Mouse (Mus musculus): Measurements from ENCODE around the gene Aicda.
"Not testable (repeated sequence)": the region's sequence is repeated elsewhere in the genome, so short reads cannot be mapped to it uniquely, and the experiment has no call there.

Aicda gene

DNA sequence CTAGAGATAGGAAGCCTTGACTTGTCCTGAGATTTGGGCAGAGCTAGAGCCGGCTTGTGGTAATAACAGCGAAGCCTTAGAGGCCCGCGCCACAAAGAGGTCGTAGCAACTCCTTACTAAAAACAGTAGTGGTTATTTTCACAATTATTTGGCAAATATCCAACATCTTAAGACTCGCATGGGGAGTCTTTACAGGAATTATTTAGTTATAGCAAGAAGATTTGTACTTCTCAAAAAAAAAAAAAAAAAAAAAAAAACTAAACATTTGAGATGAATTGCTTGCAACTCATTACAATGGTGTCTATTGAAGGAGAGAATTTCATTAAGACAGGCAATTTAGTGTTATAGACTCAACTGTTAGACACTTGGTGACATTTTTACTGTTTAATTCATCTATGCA lies 501 bp downstream of the Aicda start:
- CTCF ChIA-PET: no interaction called here

GRCm38 (mm10) chr6:122555266-122555665 lies 1.7 kb downstream of the Aicda start:
- CTCF ChIA-PET: no interaction called here

DNA sequence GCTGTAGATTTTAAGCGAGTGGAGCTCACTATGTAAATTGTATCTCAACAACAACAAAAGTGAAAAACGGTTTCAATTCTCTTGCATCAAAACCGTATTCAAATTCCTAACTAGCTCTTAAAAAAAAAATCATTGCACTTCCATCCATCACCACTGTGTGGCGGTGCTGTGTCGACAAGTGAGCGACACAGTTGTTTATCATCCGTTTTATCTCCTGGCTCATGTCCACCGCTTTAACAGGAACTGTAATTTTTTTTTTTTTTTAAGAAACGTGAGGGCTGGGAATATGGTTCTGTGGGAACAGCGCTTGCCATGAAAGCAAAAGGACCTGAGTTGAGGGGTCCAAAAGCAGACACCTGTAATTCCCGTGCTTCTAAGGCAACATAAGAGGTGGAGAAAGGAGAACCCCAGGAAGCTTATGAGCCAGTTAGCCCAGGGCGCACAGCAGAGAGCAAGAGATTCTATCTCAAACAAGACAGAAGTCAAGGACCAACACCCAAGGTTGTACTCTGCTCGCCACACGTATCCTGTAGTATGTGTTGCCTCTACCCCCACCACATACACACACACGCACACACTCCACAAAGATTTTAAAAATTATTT lies 3.5 kb downstream of the Aicda start:
- CTCF ChIA-PET: interaction anchor here (0.5 to 1.5 kb wide), 4 partner anchors 23 to 70 kb away, joined by 3 to 4 read pairs (median 3); no protein-coding TSS in a partner anchor

GRCm38 (mm10) chr6:122560427-122560826 lies 6.8 kb downstream of the Aicda start:
- CTCF ChIA-PET: interaction anchor here (0.6 to 0.7 kb wide), 3 partner anchors 28 to 1580 kb away, joined by 3 to 6 read pairs (median 4); no protein-coding TSS in a partner anchor

- CTCF ChIA-PET: interaction anchor here (0.6 to 0.7 kb wide), 3 partner anchors 27 to 1579 kb away, joined by 3 to 6 read pairs (median 4); no protein-coding TSS in a partner anchor
Observed at GRCm38 (mm10) chr6:122561005-122561404, 7.4 kb downstream of the Aicda start.

- CTCF ChIA-PET: interaction anchor here (0.7 kb wide), 1 partner anchor 336 kb away, joined by 4 read pairs; no protein-coding TSS in a partner anchor
Observed at GRCm38 (mm10) chr6:122562463-122562862, 8.9 kb downstream of the Aicda start.

- CTCF ChIA-PET: interaction anchor here (0.9 kb wide), 1 partner anchor 39 kb away, joined by 3 read pairs; no protein-coding TSS in a partner anchor
Observed at GRCm38 (mm10) chr6:122565070-122565784, 11.6 kb downstream of the Aicda start.

DNA sequence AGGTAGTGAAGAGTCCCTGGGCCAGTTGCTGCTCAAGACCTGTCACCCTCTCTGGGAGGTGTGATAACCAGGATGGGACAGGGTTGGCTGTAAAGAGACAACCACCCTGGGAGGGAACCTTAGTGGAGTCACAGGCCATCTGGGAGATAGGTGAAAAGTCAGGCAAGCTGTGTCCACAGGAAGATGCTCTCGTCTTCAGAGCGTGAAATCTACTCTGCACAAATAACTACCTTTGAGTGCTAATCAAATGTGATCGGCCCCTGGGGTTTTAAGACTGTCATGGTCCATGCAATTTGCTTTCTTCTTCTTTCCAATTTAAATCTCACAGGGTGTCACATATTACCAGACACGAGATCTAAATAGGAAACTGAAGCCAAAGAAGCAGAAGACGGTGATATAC lies 15.5 kb downstream of the Aicda start:
- CTCF ChIA-PET: no interaction called here

DNA sequence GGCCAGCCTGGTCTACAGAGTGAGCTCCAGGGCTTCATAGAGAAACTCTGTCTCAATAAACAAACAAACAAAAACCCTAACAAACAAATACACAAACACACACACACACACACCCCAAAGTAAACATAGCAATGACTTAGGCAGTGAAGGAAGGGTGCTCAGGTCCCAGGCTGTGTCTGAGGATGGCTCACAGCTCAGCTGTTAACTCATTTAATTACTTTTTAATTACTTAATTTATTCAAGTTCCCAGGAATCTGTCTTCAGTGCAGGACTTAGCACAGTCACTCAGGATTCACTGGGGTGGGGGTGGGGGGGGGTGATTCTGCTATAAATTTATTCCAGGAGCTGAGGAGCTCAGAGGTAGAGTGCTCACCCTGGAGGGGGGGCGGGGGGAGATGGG lies 16.2 kb downstream of the Aicda start:
- CTCF ChIA-PET: interaction anchor here (0.6 kb wide), 1 partner anchor 1844 kb away, joined by 13 read pairs; no protein-coding TSS in a partner anchor

DNA sequence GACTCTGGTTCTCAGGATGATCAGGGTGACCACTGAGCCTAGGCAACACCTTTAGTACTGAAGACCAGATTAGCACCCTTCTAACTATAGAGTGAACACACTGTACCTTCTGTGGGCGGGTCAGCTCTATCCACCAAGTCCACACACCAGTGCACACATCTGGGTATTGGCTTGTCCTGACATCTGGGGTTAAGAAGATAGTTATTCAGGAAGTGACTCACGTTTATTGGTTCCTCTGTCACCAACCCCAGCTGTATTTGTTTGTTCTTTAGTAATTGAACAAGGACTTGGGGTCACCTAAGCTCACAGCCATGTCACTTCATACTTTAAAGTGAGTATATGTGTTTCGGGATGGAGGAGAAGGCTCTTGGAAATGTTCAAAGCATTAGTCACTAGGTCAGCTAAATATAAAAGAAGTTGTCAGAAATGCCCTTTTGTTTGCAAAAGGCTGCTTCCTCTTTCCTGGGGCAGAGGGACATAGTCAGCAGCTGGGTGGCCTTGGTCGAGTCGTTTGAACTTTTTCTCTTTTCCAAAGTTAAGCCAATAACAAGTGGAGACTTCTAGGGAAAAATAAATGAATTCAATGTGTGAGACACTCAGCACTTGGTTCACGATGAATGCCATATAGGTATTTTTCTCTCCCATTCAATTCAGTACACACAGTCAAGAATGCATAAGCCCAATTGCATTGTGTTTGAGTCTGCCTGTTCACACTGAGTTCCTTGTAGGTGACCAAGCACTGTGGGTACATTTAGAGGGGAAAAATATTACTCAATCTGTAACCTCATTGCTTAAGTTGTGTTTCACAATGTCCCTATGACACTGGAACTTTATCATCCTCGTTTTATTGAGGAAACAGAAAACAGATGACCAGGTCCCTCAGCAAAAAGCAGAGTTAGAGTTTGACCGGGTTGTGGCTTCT lies 17.4 kb downstream of the Aicda start:
- CTCF ChIA-PET: no interaction called here

GRCm38 (mm10) chr6:122571617-122571959 lies 18.0 kb downstream of the Aicda start:
- CTCF ChIA-PET: no interaction called here

DNA sequence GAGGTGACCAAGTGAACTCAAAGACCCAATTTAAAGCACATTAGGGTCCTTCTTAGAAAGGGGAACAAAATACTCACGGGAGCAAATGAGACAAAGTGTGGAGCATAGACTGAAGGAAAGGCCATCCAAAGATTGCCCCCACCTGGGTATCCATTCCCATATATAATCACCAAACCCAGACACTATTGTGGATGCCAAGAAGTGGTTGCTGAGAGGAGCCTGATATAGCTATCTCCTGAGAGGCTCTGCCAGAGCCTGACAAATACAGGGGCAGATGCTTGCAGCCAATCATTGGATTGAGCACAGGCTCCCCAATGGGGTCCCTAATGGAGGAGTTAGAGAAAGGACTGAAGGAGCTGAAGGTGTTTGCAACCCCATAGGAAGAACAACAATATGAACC lies 21.4 kb downstream of the Aicda start:
- CTCF ChIA-PET: not testable (repeated sequence)

GRCm38 (mm10) chr6:122577030-122577429 lies 23.4 kb downstream of the Aicda start:
- CTCF ChIA-PET: no interaction called here

- CTCF ChIA-PET: no interaction called here
Observed at GRCm38 (mm10) chr6:122579086-122579485, 25.5 kb downstream of the Aicda start.

GRCm38 (mm10) chr6:122591027-122591758 lies 37.6 kb downstream of the Aicda start:
- CTCF ChIA-PET: no interaction called here

GRCm38 (mm10) chr6:122592905-122593304 lies 39.3 kb downstream of the Aicda start:
- CTCF ChIA-PET: no interaction called here

- CTCF ChIA-PET: no interaction called here
Observed at GRCm38 (mm10) chr6:122595637-122596036, 42.0 kb downstream of the Aicda start.

- CTCF ChIA-PET: no interaction called here
Observed at GRCm38 (mm10) chr6:122596608-122597007, 43.0 kb downstream of the Aicda start.

- CTCF ChIA-PET: no interaction called here
Observed at GRCm38 (mm10) chr6:122598014-122598413, 44.4 kb downstream of the Aicda start.

DNA sequence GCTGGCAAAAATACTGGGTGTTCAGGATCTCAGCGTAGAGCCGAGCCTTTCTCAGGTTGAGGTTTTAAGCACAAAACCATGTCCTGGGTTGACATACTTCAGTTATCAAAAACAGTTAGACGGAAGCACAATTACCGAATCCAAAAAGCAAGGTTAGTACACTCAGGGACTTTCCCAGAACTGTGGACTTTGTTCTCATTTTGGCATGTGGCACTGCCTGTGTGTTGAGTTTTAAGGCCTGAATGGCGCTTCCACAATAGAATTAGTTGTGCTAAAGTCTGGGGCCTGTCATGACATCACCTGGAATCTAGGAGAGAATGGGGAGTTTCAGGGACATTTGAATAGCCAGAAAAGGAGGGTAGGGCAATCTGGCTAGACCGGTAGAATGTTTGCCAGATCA lies 44.8 kb downstream of the Aicda start:
- CTCF ChIA-PET: no interaction called here

GRCm38 (mm10) chr6:122599054-122599737 lies 45.6 kb downstream of the Aicda start:
- CTCF ChIA-PET: interaction anchor here (0.6 kb wide), 1 partner anchor 662 kb away, joined by 3 read pairs; no protein-coding TSS in a partner anchor

All from spleen, embryonic (tissue).